Mouse (Mus musculus) ES-Bruce4 (cell line): ENCODE results near the gene Fbxo17. TPM values are rescaled to one million over a fixed set of nuclear protein-coding genes. Genes with fewer than 3 reads are reported as not detected.
A peak's percentile ranks its signal among the peaks of the same experiment; 100 is the strongest.

Source experiments
- H3K27ac ChIP-seq: 2 replicates; pipeline ENCODE4 v1.5.1; 2012; ENCODE audit warnings: low read length, inconsistent platforms; ENCODE audit not compliant: insufficient read depth
- H3K27me3 ChIP-seq: 2 replicates; pipeline ENCODE4 v1.6.1; 2012; ENCODE audit warnings: mild to moderate bottlenecking, low read length, inconsistent platforms; ENCODE audit not compliant: control insufficient read depth, poor library complexity, insufficient read depth, severe bottlenecking
- H3K36me3 ChIP-seq: 2 replicates; pipeline ENCODE4 v1.6.1; 2012; ENCODE audit warnings: inconsistent platforms, mild to moderate bottlenecking, low read length, moderate library complexity; ENCODE audit not compliant: control insufficient read depth, poor library complexity, insufficient read depth, severe bottlenecking
- H3K4me1 ChIP-seq: one replicate; pipeline ENCODE4 v1.8.1; 2011; ENCODE audit warnings: low read length; ENCODE audit not compliant: control insufficient read depth, insufficient read depth
- H3K4me3 ChIP-seq: 2 replicates; pipeline ENCODE4 v1.5.1; 2011; ENCODE audit warnings: low read depth, mild to moderate bottlenecking, low read length
- H3K9ac ChIP-seq: 2 replicates; pipeline ENCODE4 v1.6.1; 2012; ENCODE audit warnings: low read depth, mild to moderate bottlenecking, inconsistent platforms; ENCODE audit not compliant: poor library complexity, severe bottlenecking
- H3K9me3 ChIP-seq: replicated peaks from 2 replicates; pipeline ENCODE4 v1.6.1; 2012; ENCODE audit warnings: mild to moderate bottlenecking, low read length, inconsistent platforms; ENCODE audit not compliant: control insufficient read depth, poor library complexity, insufficient read depth, severe bottlenecking
- CTCF ChIP-seq: IDR thresholded peaks from one replicate; pipeline ENCODE4 v1.8.1; 2011; ENCODE audit warnings: low read depth, low read length
- EP300 ChIP-seq: IDR thresholded peaks from 2 replicates; pipeline ENCODE4 v1.6.1; 2011; ENCODE audit warnings: low read depth, low read length; ENCODE audit not compliant: insufficient read depth
- POLR2A ChIP-seq: IDR thresholded peaks from one replicate; pipeline ENCODE4 v1.8.1; 2011; ENCODE audit warnings: low read length; ENCODE audit not compliant: insufficient read depth
- polyA plus RNA-seq: library from polyadenylated mRNA; stranded (reverse); fragments of >200 nt; gene quantifications from 2 replicates; pipeline ENCODE4 v1.2.4, GENCODE M21; 2011; ENCODE audit warnings: low read depth; ENCODE audit not compliant: missing spikeins, insufficient read depth, insufficient read length

Fbxo17 gene
- polyA plus RNA-seq, 1 experiment, result 7.0 TPM

GRCm38 (mm10) chr7:28719650-28720049 lies 3.0 kb downstream of the Fbxo17 start:
- TF ChIP-seq EP300 (no peak), POLR2A (no peak), CTCF (no peak)
- Histone ChIP-seq H3K36me3 (0 out of 2 replicates have a peak, but pooled peaks cover 2% of the 10 kb centered on the region), H3K9me3 (peaks cover 8% of the 10 kb centered on the region), H3K4me1 (peaks cover 6% of the 10 kb centered on the region), H3K9ac (no peak overlapping the region), H3K27ac (peak overlapping the region; percentile 68), H3K4me3 (no peak overlapping the region), H3K27me3 (no peaks in the 10 kb centered on the region)

- H3K36me3 ChIP-seq, result peaks cover 5% of the 10 kb centered on the region
- no peaks in the 10 kb centered on the region for H3K27me3 ChIP-seq
- peaks cover 6% of the 10 kb centered on the region for H3K4me1 ChIP-seq
- H3K27ac ChIP-seq, result no peak overlapping the region
- no peak overlapping the region for H3K4me3 ChIP-seq
- peaks cover 17% of the 10 kb centered on the region for H3K9me3 ChIP-seq
- H3K9ac ChIP-seq, result no peak overlapping the region
- TF ChIP-seq POLR2A (no peak), CTCF (no peak), EP300 (no peak)
These were observed 4.3 kb downstream of the Fbxo17 start for GRCm38 (mm10) chr7:28720753-28721537.

DNA sequence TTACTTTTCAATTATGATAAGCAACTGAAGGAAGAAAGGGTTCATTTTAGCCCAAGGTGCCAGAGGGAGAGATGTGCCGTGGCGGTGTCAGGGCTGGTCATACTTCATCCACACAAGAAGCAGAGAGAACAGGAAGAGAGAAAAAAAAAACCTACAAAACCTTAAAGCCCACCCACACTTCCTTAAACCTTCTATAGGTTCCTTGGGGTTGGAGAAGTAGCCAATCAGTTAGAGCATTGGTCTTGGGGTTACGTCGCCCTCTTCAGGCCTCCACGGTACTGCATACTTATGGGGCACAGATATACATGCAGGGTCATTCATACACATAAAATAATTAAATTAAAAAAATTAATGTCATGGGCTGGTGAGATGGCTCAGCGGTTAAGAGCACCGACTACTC lies 5.5 kb downstream of the Fbxo17 start:
- no peak for TF ChIP-seq CTCF
- TF ChIP-seq POLR2A, result no peak
- TF ChIP-seq EP300, result no peak
- no peak overlapping the region for H3K9ac ChIP-seq
- H3K4me1 ChIP-seq, result peaks cover 6% of the 10 kb centered on the region
- peaks cover 5% of the 10 kb centered on the region for H3K36me3 ChIP-seq
- H3K9me3 ChIP-seq, result peaks cover 17% of the 10 kb centered on the region
- no peaks in the 10 kb centered on the region for H3K27me3 ChIP-seq
- no peak overlapping the region for H3K4me3 ChIP-seq
- H3K27ac ChIP-seq, result no peak overlapping the region

GRCm38 (mm10) chr7:28724613-28725012 lies 8.0 kb downstream of the Fbxo17 start:
- Histone ChIP-seq H3K4me3 (no peak overlapping the region), H3K4me1 (peaks cover 3% of the 10 kb centered on the region), H3K36me3 (peaks cover 5% of the 10 kb centered on the region), H3K27me3 (no peaks in the 10 kb centered on the region), H3K9me3 (peaks cover 17% of the 10 kb centered on the region), H3K27ac (peak overlapping the region; percentile 63; the same call in 1 of the 2 replicates), H3K9ac (no peak overlapping the region)
- TF ChIP-seq CTCF, result no peak
- TF ChIP-seq POLR2A, result no peak
- TF ChIP-seq EP300, result no peak

DNA sequence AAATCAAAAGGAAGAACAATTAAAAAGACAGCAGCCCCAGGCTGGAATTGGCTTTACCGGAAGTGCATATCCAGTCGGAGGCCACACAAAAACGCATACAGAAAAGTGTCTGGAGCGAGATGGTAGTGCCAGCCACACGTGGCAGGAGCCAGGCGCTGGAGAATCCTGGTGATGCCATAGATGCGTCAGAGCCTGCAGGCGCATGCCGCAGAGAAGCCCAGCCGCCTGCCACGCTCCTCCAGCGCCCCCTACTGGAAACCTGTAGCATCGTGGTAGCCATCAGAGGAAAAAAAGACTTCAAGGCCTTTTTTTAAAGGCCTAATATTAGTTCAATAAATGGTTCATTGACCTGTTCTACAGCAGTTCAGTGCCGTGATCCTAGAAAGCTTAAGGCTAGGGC lies 10.0 kb downstream of the Fbxo17 start:
- H3K27me3 ChIP-seq, result no peaks in the 10 kb centered on the region
- no peak overlapping the region for H3K4me3 ChIP-seq
- no peak overlapping the region for H3K27ac ChIP-seq
- TF ChIP-seq CTCF, result peak; percentile 90
- no peak for TF ChIP-seq EP300
- no peak for TF ChIP-seq POLR2A
- peaks cover 5% of the 10 kb centered on the region for H3K36me3 ChIP-seq
- H3K4me1 ChIP-seq, result no peaks in the 10 kb centered on the region
- H3K9me3 ChIP-seq, result peaks cover 25% of the 10 kb centered on the region
- H3K9ac ChIP-seq, result no peak overlapping the region

DNA sequence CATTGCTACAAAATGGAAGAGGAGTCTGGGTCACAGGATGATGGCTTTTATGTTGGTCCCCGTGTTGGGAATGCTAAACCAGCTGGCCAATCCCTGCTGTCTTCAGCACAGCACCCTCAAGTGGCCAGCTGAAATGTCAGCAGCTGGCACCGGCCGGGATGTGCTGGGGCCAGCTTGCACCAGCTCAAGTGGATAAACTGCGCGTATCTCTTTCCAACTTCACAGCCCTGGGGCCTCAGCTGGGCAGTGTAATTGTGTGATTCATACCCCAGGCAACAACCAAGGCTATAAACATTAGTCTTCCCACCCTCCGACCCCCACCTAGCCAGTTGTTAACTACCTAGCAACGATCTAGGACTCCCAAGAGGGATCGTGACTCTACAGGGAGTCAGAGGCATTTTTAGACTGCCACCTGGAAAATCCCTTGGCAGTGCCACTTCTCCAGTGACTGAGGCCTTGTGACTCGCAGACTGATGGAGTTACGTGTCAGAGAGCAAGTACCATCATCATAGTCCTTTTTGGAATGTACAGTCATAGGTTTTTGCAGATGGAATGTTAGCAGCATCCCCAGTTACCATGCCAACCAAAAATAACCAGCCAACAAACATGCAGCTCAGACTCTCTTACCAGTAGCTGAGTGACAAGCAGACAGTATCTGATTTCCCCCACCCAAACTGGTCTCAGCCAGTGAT lies 11.2 kb downstream of the Fbxo17 start:
- Histone ChIP-seq H3K36me3 (peaks cover 5% of the 10 kb centered on the region), H3K9ac (no peak overlapping the region), H3K9me3 (peaks cover 25% of the 10 kb centered on the region), H3K4me3 (no peak overlapping the region), H3K27me3 (no peaks in the 10 kb centered on the region), H3K4me1 (no peaks in the 10 kb centered on the region), H3K27ac (no peak overlapping the region)
- TF ChIP-seq CTCF (peak; percentile 73), EP300 (no peak), POLR2A (no peak)
